Mouse (Mus musculus) heart, adult 8-10 months (tissue): ENCODE results near the gene Zfp954. TPM values are rescaled to one million over a fixed set of nuclear protein-coding genes. Genes with fewer than 3 reads are reported as not detected.
"Not testable (repeated sequence)": the region's sequence is repeated elsewhere in the genome, so short reads cannot be mapped to it uniquely, and the experiment has no call there.

Experiments
- DNase-seq: peaks from one replicate; pipeline ENCODE4 v3.0.0; 2022; ENCODE audit warnings: low spot score
- total RNA-seq, 4 experiments: library from RNA; stranded (reverse); gene quantifications; 2 replicates each; pipeline ENCODE4 v1.2.4; 2022

Zfp954 gene
- 1 to 10 TPM; 3.2 to 4.4 (median 3.8) TPM for total RNA-seq

- DNase-seq: peak; percentile 92
Measured at GRCm38 (mm10) chr7:7120921-7121601, at the start of gene Zfp954. Gene Zfp954, minus strand, starts transcription at chr7:7121488.

- no peak for DNase-seq
Measured at GRCm38 (mm10) chr7:7145991-7146608, 24.8 kb upstream of the Zfp954 start.

GRCm38 (mm10) chr7:7144215-7144614, 22.9 kb upstream of the Zfp954 start:
- DNase-seq: no peak

- DNase-seq: peak; percentile 26
Measured at GRCm38 (mm10) chr7:7136379-7136866, 15.1 kb upstream of the Zfp954 start, which contains the start of gene Zfp773. Gene Zfp773, minus strand, starts transcription at chr7:7136755.

DNA sequence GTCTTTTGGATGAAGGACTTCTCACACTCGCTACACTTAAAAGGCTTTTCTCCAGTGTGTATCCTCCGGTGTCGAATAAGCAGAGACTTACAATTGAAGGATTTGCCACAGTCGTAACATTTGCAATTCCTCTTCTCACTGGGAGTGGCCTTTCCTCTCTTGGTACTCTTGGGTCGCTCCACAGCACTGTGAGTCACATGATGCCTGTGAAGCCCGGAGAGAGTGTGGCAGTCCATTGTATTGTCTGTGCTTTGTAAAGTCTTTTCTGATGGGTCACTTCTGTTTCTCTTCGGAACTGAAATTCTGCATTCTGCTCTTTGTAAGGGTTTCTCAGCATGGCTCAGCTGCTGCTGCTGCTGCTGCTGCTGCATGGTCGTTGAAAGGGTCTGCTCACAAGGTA, 11.5 kb upstream of the Zfp954 start:
- DNase-seq: no peak

DNA sequence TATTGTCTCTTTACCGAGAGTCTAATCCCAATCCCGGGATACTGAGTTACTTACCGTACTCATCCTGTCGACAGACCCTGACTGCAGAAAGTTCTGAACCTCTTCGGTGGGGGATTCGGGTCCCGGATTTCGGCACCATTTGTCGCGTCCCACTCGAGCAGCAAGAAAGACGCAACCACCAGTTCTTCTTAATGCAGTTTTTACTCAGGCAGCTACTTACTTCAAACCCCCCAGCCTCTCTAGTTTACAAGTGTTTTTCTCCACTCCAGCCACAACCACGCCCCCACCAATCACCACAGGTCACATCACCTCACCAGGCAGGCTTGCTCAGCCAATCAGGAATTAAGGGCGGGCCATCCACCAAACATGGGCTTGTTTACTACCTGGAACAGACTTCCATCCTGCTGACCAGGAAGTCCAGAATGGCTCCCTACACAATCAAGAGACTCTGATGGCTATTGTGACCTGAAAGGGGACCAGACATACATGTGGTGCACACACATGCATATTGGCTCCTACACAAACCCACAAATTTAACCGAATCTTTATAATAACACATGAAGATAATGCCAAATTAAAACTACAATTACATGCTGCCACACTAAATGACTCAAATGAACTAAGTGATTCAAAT, 9.3 kb upstream of the Zfp954 start:
- not testable (repeated sequence) for DNase-seq

GRCm38 (mm10) chr7:7121602-7121980, 303 bp upstream of the Zfp954 start:
- DNase-seq: no peak

- DNase-seq: no peak
Measured at GRCm38 (mm10) chr7:7118441-7118840, 2.8 kb downstream of the Zfp954 start.

- no peak for DNase-seq
Measured at GRCm38 (mm10) chr7:7108501-7108900, 12.8 kb downstream of the Zfp954 start.

Other genes with a start within 250 kb of the Zfp954 start
- gene Aurkc, start 126.2 kb downstream of the Zfp954 start, total RNA-seq: under 1 TPM in 1 of 4 experiments, not detected in 3; 0.20 TPM
- gene Zfp773, start 15.3 kb upstream of the Zfp954 start, total RNA-seq: under 1 TPM; 0.27 to 0.43 (median 0.34) TPM
- 1 to 10 TPM; 2.1 to 2.6 (median 2.3) TPM for gene Zfp418, start 49.8 kb upstream of the Zfp954 start, total RNA-seq
- 1 to 10 TPM; 1.3 to 1.8 (median 1.4) TPM for gene Zfp772, start 88.5 kb upstream of the Zfp954 start, total RNA-seq
- gene Vmn2r29, start 125.8 kb upstream of the Zfp954 start, total RNA-seq: under 1 TPM in 1 of 4 experiments, not detected in 3; 0.24 TPM
- 1 to 10 TPM in 3 of 4 experiments, under 1 TPM in 1; 0.90 to 1.8 (median 1.2) TPM for gene Gm45844, start 156.8 kb upstream of the Zfp954 start, total RNA-seq
- gene Clcn4, start 179.4 kb upstream of the Zfp954 start, total RNA-seq: 10 to 100 TPM; 49.4 to 54.8 (median 52.3) TPM
- not detected for gene Vmn2r30, start 216.1 kb upstream of the Zfp954 start, total RNA-seq